Mouse (Mus musculus): ENCODE measurements at regions not wholly inside any gene's neighbourhood (a gene's known extent, or its start where the extent isn't known, plus 50 kb on each side); places are given as distances from the start of the nearest gene placed in this dataset.

DNA sequence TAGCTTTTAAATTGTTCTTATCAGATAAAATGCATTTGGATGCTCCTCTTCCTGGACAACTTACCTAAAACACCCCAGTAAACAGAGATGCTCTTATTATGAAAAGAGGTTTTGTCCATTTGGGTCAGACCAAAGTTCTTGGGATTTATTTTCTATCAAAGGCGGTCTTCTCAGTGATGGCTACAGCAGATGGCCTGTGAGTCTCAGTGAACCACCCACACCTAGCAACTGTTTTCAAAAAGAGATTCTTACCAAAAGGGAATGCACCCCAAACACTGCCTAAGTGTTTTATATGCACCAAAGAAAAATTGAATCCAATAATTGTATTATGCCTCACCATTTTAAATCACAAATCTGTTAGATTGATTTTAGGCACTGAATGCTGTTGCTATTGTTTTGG is 74.5 kb upstream of the Cdh10 start:
- Histone ChIP-seq H3K4me3 (replicated peaks in 1 of 3; ENCODE audit: low read depth in 2 of 3, low read length in 2 of 3, poor library complexity in 1 of 3) (no peak overlapping the region), H3K27ac (ENCODE audit: insufficient read depth, low read depth) (no peak overlapping the region), H3K79me2 (replicated peaks; ENCODE audit: control insufficient read depth, extremely low read depth, insufficient read depth, poor library complexity, severe bottlenecking) (no peaks in the 10 kb centered on the region), H3K36me3 (replicated peaks in 1 of 2; ENCODE audit: control insufficient read depth in 1 of 2, insufficient read depth in 1 of 2, low read length in 1 of 2) (no peaks in the 10 kb centered on the region), H3K4me1 (ENCODE audit: control insufficient read depth in 1 of 2, insufficient read depth in 2 of 2) (no peaks in the 10 kb centered on the region), H3K9me3 (replicated peaks; ENCODE audit: low read length) (peaks cover 45% of the 10 kb centered on the region), H3K9ac (ENCODE audit: insufficient read depth, low read depth) (no peak overlapping the region), H3K27me3 (replicated peaks) (no peaks in the 10 kb centered on the region), H3K4me2 (ENCODE audit: insufficient read depth, low read depth, poor library complexity, severe bottlenecking) (no peak overlapping the region)
- TF ChIP-seq POLR2A (IDR thresholded peaks at IDR 0.05; ENCODE audit: low read depth, low read length) (no peak), ELF1 (IDR thresholded peaks at IDR 0.05; ENCODE audit: low read depth, low read length) (no peak), USF2 (conservative IDR thresholded peaks at IDR 0.05; ENCODE audit: low read depth, low read length) (no peak), USF1 (IDR thresholded peaks at IDR 0.05; ENCODE audit: low read depth, low read length) (no peak), UBTF (IDR thresholded peaks at IDR 0.05; ENCODE audit: low read depth, low read length) (no peak)
- DNase-seq (ENCODE audit: extremely low read depth) = no peak
- dilution Hi-C loops (cut with MboI; ENCODE audit: extremely low pct_ligation_motif_present, extremely low pct_unique_long_range_greater_than_20kb, low sequenced_read_pairs) = no loop called here
- in situ Hi-C loops (cut with MboI; ENCODE audit: low pct_ligation_motif_present, low pct_unique_long_range_greater_than_20kb, low sequenced_read_pairs) = no loop called here

DNA sequence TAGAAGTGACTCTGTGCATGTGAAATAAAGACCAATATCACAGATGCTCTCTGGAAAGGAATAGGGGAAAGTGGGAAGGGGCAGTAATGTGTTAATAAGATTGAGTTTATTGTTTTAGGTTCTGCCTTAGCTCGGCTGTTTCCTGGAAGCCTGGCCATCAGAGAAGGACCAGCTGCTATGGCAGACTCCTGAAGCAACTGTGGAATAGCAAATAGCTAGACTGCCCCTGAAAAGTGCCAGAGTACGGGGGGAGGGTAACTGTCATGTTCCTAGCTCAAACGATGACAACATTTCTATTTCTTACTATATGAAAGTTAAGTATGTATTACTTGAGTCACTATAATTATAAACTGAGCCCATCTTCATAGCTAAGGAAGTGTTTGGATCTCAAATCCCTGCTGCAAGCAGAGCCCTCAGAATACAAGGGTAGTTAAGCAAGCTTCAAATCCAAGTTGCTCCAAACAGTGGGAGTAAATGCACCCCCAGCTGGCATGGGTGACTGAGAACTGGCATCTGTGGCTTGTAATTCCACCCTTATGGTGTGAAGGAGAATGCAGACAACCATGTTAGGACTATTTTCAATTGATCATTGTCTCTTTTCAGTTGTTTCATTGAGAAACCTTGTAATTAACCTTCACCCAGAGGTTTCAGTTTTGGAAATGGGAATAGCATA is 70.0 kb upstream of the Cdh10 start:
- no peak overlapping the region for H3K27ac ChIP-seq (ENCODE audit: insufficient read depth, low read depth)
- no peaks in the 10 kb centered on the region for H3K27me3 ChIP-seq (replicated peaks)
- peaks cover 41% of the 10 kb centered on the region for H3K9me3 ChIP-seq (replicated peaks; ENCODE audit: low read length)
- TF ChIP-seq TBP (conservative IDR thresholded peaks at IDR 0.05; ENCODE audit: low read depth, low read length) (no peak), POLR2A (IDR thresholded peaks at IDR 0.05; ENCODE audit: low read depth, low read length) (no peak), ZC3H11A (IDR thresholded peaks at IDR 0.05; ENCODE audit: low read depth, low read length) (no peak), E2F4 (IDR thresholded peaks at IDR 0.05; ENCODE audit: insufficient replicate concordance, low read depth, low read length) (no peak)
- in situ Hi-C loops (cut with MboI; ENCODE audit: low pct_ligation_motif_present, low pct_unique_long_range_greater_than_20kb, low sequenced_read_pairs) (no loop called here), dilution Hi-C loops (cut with MboI; ENCODE audit: extremely low pct_ligation_motif_present, extremely low pct_unique_long_range_greater_than_20kb, low sequenced_read_pairs) (no loop called here)
- H3K4me1 ChIP-seq (ENCODE audit: control insufficient read depth in 1 of 2, insufficient read depth in 2 of 2) = no peaks in the 10 kb centered on the region
- H3K79me2 ChIP-seq (replicated peaks; ENCODE audit: control insufficient read depth, extremely low read depth, insufficient read depth, poor library complexity, severe bottlenecking) = no peaks in the 10 kb centered on the region
- H3K9ac ChIP-seq (ENCODE audit: insufficient read depth, low read depth) = no peak overlapping the region
- H3K4me2 ChIP-seq (ENCODE audit: insufficient read depth, low read depth, poor library complexity, severe bottlenecking) = no peak overlapping the region
- H3K36me3 ChIP-seq (replicated peaks in 1 of 2; ENCODE audit: control insufficient read depth in 1 of 2, insufficient read depth in 1 of 2, low read length in 1 of 2) = no peaks in the 10 kb centered on the region
- no peak overlapping the region for H3K4me3 ChIP-seq (replicated peaks in 1 of 3; ENCODE audit: low read depth in 2 of 3, low read length in 2 of 3, poor library complexity in 1 of 3)
- no peak for DNase-seq (ENCODE audit: extremely low read depth)
